Mouse (Mus musculus): ENCODE data around the gene Cyct. TPM values are rescaled to one million over a fixed set of nuclear protein-coding genes. Genes with fewer than 3 reads are reported as not detected.

Gene Cyct
- polyA plus RNA-seq, 1 experiment from 2014 or later = not detected

DNA sequence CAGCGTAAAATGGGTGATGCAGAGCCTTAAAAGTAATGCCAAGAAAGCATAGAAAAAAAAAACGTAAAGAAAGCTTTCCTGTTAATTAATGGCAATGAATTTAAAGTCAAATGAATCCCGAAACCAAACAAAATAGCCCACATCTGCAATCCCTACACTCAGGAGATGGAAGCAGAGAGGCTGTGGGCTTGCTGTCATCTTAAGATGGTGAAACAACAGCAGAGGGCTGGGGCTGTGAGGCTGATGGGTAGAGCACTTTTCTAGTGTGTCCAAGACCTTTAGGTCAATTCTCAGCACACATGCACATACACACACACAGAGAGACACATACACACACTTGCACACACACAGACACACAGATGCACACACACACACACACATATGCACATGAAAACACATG is 34.1 kb downstream of the Cyct start:
- no peak overlapping the region for H3K4me2 ChIP-seq (replicated peaks; ENCODE audit: low read depth)
- no peak overlapping the region for H3K9ac ChIP-seq (ENCODE audit: low read depth, low read length)
- ATAC-seq = no peak
- H3K27ac ChIP-seq (ENCODE audit: low read depth, low read length) = no peak overlapping the region
- no peaks in the 10 kb centered on the region for H3K27me3 ChIP-seq (replicated peaks; ENCODE audit: control insufficient read depth, insufficient read depth, low read length)
- no peaks in the 10 kb centered on the region for H3K4me1 ChIP-seq (replicated peaks; ENCODE audit: control insufficient read depth, insufficient read depth, low read length)
- H3K4me3 ChIP-seq (ENCODE audit: low read depth, low read length) = no peak overlapping the region
- no peaks in the 10 kb centered on the region for H3K9me3 ChIP-seq (ENCODE audit: control insufficient read depth)
- H3K36me3 ChIP-seq (ENCODE audit: control insufficient read depth, insufficient read depth) = no peaks in the 10 kb centered on the region
- TF ChIP-seq CTCF (IDR thresholded peaks at IDR 0.05; ENCODE audit: low read depth) = no peak
- WGBS = 87% methylated on average over 3 of the region's 3 CpGs

DNA sequence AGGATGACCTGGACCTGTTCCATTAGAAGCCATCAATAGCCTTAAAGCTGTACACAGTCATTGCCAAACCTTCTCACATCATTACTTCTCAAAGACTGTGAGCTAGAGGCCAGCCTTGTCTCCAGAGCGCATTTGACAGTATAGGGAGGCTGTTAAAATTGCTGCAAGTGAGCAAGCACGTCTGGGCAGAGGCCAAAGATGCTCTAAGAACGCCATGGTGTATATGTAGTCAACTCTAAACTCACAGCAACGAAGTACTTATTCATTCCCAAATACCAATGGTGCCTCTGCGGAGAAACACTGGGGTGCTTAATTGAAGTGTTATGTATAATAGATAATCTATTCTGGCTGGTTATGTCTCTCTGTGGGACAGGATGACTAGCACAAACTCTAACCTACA is 35.8 kb downstream of the Cyct start:
- no peak for ATAC-seq
- H3K4me1 ChIP-seq (replicated peaks; ENCODE audit: control insufficient read depth, insufficient read depth, low read length) = no peaks in the 10 kb centered on the region
- no peaks in the 10 kb centered on the region for H3K27me3 ChIP-seq (replicated peaks; ENCODE audit: control insufficient read depth, insufficient read depth, low read length)
- no peaks in the 10 kb centered on the region for H3K36me3 ChIP-seq (ENCODE audit: control insufficient read depth, insufficient read depth)
- no peak overlapping the region for H3K27ac ChIP-seq (ENCODE audit: low read depth, low read length)
- H3K4me3 ChIP-seq (ENCODE audit: low read depth, low read length) = no peak overlapping the region
- no peaks in the 10 kb centered on the region for H3K9me3 ChIP-seq (ENCODE audit: control insufficient read depth)
- H3K9ac ChIP-seq (ENCODE audit: low read depth, low read length) = no peak overlapping the region
- H3K4me2 ChIP-seq (replicated peaks; ENCODE audit: low read depth) = no peak overlapping the region
- WGBS = 86% methylated on average over 5 of the region's 5 CpGs
- TF ChIP-seq CTCF (IDR thresholded peaks at IDR 0.05; ENCODE audit: low read depth) = no peak

- Histone ChIP-seq H3K9me3 (ENCODE audit: control insufficient read depth) (no peaks in the 10 kb centered on the region), H3K27ac (ENCODE audit: low read depth, low read length) (no peak overlapping the region), H3K9ac (ENCODE audit: low read depth, low read length) (no peak overlapping the region), H3K27me3 (replicated peaks; ENCODE audit: control insufficient read depth, insufficient read depth, low read length) (no peaks in the 10 kb centered on the region), H3K4me3 (ENCODE audit: low read depth, low read length) (no peak overlapping the region), H3K4me2 (replicated peaks; ENCODE audit: low read depth) (no peak overlapping the region), H3K4me1 (replicated peaks; ENCODE audit: control insufficient read depth, insufficient read depth, low read length) (no peaks in the 10 kb centered on the region), H3K36me3 (ENCODE audit: control insufficient read depth, insufficient read depth) (no peaks in the 10 kb centered on the region)
- no peak for ATAC-seq
- TF ChIP-seq CTCF (IDR thresholded peaks at IDR 0.05; ENCODE audit: low read depth) = no peak
- 84% methylated on average over 21 of the region's 21 CpGs for WGBS
These were observed 36.9 kb downstream of the Cyct start for GRCm38 (mm10) chr2:76323185-76323875.

DNA sequence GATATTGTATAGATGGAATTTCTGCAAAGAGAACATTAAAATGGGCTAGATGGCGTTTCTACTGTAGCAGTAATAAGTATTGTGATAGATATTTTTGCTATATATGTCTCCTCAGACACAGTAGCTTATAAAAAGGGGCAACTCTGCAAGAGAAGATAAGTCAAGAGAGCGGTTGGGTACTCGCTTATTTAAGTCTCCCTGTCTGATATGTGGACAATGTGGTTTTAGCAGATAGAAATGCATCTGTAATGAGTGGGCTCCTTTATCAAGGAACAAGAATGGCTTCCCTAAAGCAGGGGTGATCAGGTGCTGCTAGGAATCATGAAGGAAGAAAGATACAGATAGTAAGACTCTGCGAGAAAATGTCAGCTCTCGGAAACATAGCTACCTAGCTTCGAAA is 39.9 kb downstream of the Cyct start:
- WGBS = 91% methylated on average over 6 of the region's 6 CpGs
- H3K27me3 ChIP-seq (replicated peaks; ENCODE audit: control insufficient read depth, insufficient read depth, low read length) = no peaks in the 10 kb centered on the region
- H3K4me1 ChIP-seq (replicated peaks; ENCODE audit: control insufficient read depth, insufficient read depth, low read length) = no peaks in the 10 kb centered on the region
- no peak for ATAC-seq
- H3K4me2 ChIP-seq (replicated peaks; ENCODE audit: low read depth) = no peak overlapping the region
- no peak for TF ChIP-seq CTCF (IDR thresholded peaks at IDR 0.05; ENCODE audit: low read depth)
- no peak overlapping the region for H3K27ac ChIP-seq (ENCODE audit: low read depth, low read length)
- H3K4me3 ChIP-seq (ENCODE audit: low read depth, low read length) = no peak overlapping the region
- H3K9me3 ChIP-seq (ENCODE audit: control insufficient read depth) = no peaks in the 10 kb centered on the region
- H3K36me3 ChIP-seq (ENCODE audit: control insufficient read depth, insufficient read depth) = no peaks in the 10 kb centered on the region
- H3K9ac ChIP-seq (ENCODE audit: low read depth, low read length) = no peak overlapping the region

DNA sequence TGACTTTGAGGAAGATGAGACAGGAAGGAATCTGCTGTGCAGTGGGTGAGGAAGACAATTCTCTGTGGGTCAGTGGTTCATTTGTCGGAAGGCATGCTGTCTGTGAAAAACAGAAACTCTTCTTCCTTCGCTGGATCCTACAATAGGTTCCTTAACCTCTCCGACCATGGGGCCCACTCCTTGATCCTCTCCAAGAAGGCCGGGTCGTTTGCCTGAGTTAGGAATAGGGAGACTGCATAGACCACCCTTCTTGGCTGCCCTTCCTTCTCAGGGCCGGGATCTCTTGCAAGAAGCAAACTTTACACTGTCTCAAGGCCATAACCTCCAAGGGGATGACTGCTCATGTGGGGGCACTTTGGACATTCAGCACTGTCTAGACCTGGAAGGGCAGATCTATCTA is 41.0 kb downstream of the Cyct start:
- Histone ChIP-seq H3K4me1 (replicated peaks; ENCODE audit: control insufficient read depth, insufficient read depth, low read length) (no peaks in the 10 kb centered on the region), H3K4me3 (ENCODE audit: low read depth, low read length) (no peak overlapping the region), H3K36me3 (ENCODE audit: control insufficient read depth, insufficient read depth) (no peaks in the 10 kb centered on the region), H3K27me3 (replicated peaks; ENCODE audit: control insufficient read depth, insufficient read depth, low read length) (no peaks in the 10 kb centered on the region), H3K27ac (ENCODE audit: low read depth, low read length) (no peak overlapping the region), H3K9me3 (ENCODE audit: control insufficient read depth) (no peaks in the 10 kb centered on the region), H3K4me2 (replicated peaks; ENCODE audit: low read depth) (no peak overlapping the region), H3K9ac (ENCODE audit: low read depth, low read length) (no peak overlapping the region)
- ATAC-seq = no peak
- WGBS = 90% methylated on average over 6 of the region's 6 CpGs
- no peak for TF ChIP-seq CTCF (IDR thresholded peaks at IDR 0.05; ENCODE audit: low read depth)

Small RNAs within 50 kb of the gene (microRNA-seq; reads per million reads assigned to microRNA genes)
- not detected for gene Gm44337

Other genes starting within 250 kb of the Cyct start
- 0.17 and 0.27 TPM in 2 replicates for gene Pde11a, start 21.7 kb downstream of the Cyct start, polyA plus RNA-seq (2015; fragmentation: Nextera tagmentation; extraction: Ambion mirVana)
- gene Rbm45, start 9.5 kb upstream of the Cyct start, polyA plus RNA-seq (2015; fragmentation: Nextera tagmentation; extraction: Ambion mirVana) = 10.7 and 12.1 TPM in 2 replicates
- 30.8 and 34.1 TPM in 2 replicates for gene Osbpl6, start 46.1 kb upstream of the Cyct start, polyA plus RNA-seq (2015; fragmentation: Nextera tagmentation; extraction: Ambion mirVana)